Mouse (Mus musculus) cerebellum, adult 11 months (tissue): ENCODE results near the gene Espn.

ENCODE experiments used
- DNase-seq: peaks from one replicate; pipeline ENCODE4 v3.0.0; 2022

The Espn gene

GRCm38 (mm10) chr4:152121183-152121505 lies 31.0 kb downstream of the Espn start:
- DNase-seq: no peak

- DNase-seq: no peak
Measured at GRCm38 (mm10) chr4:152120311-152121182, 31.6 kb downstream of the Espn start.

- DNase-seq: no peak
Measured at GRCm38 (mm10) chr4:152119396-152120292, 32.5 kb downstream of the Espn start.

GRCm38 (mm10) chr4:152117538-152117937 lies 34.6 kb downstream of the Espn start:
- DNase-seq: no peak

GRCm38 (mm10) chr4:152115921-152116612 lies 36.1 kb downstream of the Espn start, which contains the start of gene Tnfrsf25:
Tnfrsf25 (plus strand) TSS chr4:152115934.
- no peak for DNase-seq

GRCm38 (mm10) chr4:152114080-152114479 lies 38.1 kb downstream of the Espn start:
- DNase-seq: no peak

- no peak for DNase-seq
Measured at GRCm38 (mm10) chr4:152112329-152112728, 39.8 kb downstream of the Espn start.

- DNase-seq: no peak
Measured at GRCm38 (mm10) chr4:152110689-152111088, 41.5 kb downstream of the Espn start.

- DNase-seq: no peak
Measured at GRCm38 (mm10) chr4:152109509-152109908, 42.7 kb downstream of the Espn start.

- no peak for DNase-seq
Measured at GRCm38 (mm10) chr4:152108673-152109072, 43.5 kb downstream of the Espn start.

GRCm38 (mm10) chr4:152107971-152108509 lies 44.1 kb downstream of the Espn start:
- peak; percentile 22 for DNase-seq

- no peak for DNase-seq
Measured at GRCm38 (mm10) chr4:152107493-152107892, 44.7 kb downstream of the Espn start.

GRCm38 (mm10) chr4:152106746-152107145 lies 45.4 kb downstream of the Espn start:
- DNase-seq: no peak

GRCm38 (mm10) chr4:152103025-152103424 lies 49.1 kb downstream of the Espn start:
- DNase-seq: peak; percentile 44

GRCm38 (mm10) chr4:152101921-152102320 lies 50.2 kb downstream of the Espn start:
- no peak for DNase-seq

- DNase-seq: no peak
Measured at GRCm38 (mm10) chr4:152101081-152101653, 51.0 kb downstream of the Espn start.

- no peak for DNase-seq
Measured at GRCm38 (mm10) chr4:152100541-152100940, 51.6 kb downstream of the Espn start.

GRCm38 (mm10) chr4:152097911-152098799 lies 54.0 kb downstream of the Espn start:
- DNase-seq: no peak

GRCm38 (mm10) chr4:152096927-152097326 lies 55.2 kb downstream of the Espn start:
- DNase-seq: no peak

GRCm38 (mm10) chr4:152095937-152096910 lies 55.9 kb downstream of the Espn start:
- DNase-seq: peak; percentile 52
